Mouse (Mus musculus) liver, embryonic 14.5 days (tissue): Measurements from ENCODE around the gene Gpr84.

ENCODE experiments used
- CTCF ChIP-seq: IDR thresholded peaks from 2 replicates; pipeline ENCODE4 v1.5.1; 2016; ENCODE audit warnings: antibody characterized with exemption, low read depth, control low read depth
- EP300 ChIP-seq: IDR thresholded peaks from 2 replicates; pipeline ENCODE4 v1.6.1; 2016; ENCODE audit warnings: antibody characterized with exemption, low read depth

DNA sequence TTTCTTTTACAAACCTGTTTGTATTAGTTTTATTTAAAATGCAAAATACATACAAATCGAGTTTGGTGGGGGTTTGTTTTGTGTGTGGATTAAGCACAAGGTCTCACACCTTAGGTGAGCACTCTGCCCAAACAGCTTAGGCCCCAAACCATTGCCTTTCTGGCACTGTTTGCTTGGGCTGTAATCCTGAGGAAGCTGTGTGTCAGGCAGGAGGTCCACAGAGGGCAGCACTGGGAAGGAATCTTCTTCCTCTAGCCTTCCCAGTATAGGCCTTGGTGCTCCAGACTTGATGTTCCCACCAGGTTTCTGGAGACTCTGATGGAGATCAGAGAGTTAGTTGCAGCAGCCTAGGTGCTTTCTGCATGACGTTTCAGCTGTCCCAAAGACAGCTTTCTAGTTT is 25.8 kb downstream of the Gpr84 start:
- peak; percentile 23; the same call in 1 of the 2 replicates for TF ChIP-seq CTCF
- no peak for TF ChIP-seq EP300
